Mouse (Mus musculus) heart, adult 2 months (tissue): ENCODE measurements around the gene Nrp1.
A peak's percentile ranks its signal among the peaks of the same experiment; 100 is the strongest.

Experiments used
- CTCF ChIP-seq: fragments of 200-600 bp; IDR thresholded peaks from 2 replicates; pipeline ENCODE4 v1.8.1; 2022; ENCODE audit warnings: antibody characterized with exemption, mild to moderate bottlenecking, moderate library complexity
- POLR2A ChIP-seq: fragments of 200-500 bp; IDR thresholded peaks from 2 replicates; pipeline ENCODE4 v1.6.1; 2011; ENCODE audit warnings: mild to moderate bottlenecking, low read depth, low read length, control low read depth; ENCODE audit not compliant: insufficient read depth

- TF ChIP-seq CTCF = peak; percentile 55
- TF ChIP-seq POLR2A = no peak
Measured at GRCm38 (mm10) chr8:128511021-128511420, 152.6 kb downstream of the Nrp1 start.
